Mouse (Mus musculus) B cell, adult 2 months (primary cell): ENCODE results near the gene Entpd1.
A peak's percentile ranks its signal among the peaks of the same experiment; 100 is the strongest.
"Not testable (repeated sequence)": the region's sequence is repeated elsewhere in the genome, so short reads cannot be mapped to it uniquely, and the experiment has no call there.

Experiments
- DNase-seq, 2 experiments: peaks; one replicate each; pipeline ENCODE4 v3.0.0; 2022

Entpd1 gene

DNA sequence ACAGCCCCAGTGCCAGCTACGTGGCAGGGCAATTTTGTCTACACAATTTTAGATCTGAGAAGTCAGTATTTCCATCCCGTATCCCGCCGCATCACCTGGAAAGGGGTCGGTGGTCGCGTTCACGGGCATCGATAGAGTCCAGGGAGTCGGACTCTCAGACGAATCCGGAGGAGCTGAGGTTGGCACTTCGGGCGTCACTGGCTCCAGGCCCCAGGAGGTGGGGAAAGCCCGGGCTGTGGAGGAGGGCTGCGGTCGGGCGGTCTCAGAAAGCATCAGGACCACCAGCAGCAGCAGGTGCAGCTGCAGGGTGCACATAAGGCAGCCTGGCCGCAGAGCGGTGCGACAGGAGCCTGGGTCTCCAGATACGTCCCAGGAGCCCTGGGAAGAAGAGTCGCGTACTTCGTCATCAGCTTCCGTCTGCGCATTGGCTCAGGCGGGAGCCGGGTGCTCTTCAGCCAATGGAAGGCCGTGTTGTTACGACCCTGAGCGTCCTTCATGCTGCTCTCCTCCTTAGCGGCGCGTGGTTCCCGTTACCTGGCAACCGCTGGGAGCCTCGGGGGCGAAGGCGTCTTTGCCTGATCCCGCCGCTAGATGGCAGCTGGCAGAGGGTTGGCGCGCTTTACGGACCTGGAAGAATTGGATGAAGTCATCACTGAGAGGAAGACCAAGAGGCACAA, at the start of gene Entpd1, which contains the start of gene Tctn3:
TSS of gene Entpd1 (plus strand) at position 537 of the 677 bp plus-strand sequence.
TSS of gene Tctn3 (minus strand) at position 404 of the 677 bp plus-strand sequence.
- DNase-seq = peak; percentile 94 to 95

DNA sequence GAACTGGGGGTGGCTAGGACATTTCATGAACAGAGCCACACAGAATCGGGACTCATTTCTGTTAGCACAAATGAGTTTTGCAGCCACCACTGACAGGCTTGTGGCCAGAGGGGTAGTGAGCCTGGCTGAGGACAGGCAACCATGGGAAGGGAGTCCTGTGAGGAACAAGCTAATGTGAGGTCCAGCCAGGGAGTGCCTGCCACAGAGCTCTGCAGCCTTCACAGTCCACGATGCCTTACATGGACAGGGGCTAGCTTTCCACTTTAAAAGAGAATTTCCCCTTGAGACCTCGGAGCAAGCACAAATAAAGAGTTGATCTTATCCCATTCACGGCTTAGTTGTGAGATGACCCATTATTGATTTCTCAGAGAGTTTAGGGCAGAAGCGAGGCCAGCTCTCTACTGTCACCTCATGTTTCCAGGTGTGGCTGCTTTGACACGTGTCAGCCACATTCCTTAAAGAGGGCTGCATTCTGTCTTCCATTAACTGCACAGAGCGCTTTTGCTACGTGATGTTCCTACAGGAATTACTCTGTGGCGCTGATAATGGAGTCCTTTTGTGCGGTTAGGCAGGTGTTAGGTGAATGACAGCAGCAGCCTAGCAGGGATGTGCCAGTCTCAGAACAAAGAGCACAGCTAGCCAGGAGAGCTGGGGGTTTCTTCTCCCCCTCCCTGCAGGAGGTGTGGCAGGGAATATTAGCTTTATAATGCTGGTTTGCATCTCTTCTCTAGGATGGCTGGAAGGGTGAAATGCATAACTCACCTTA, 48.1 kb upstream of the Entpd1 start:
- DNase-seq = no peak

DNA sequence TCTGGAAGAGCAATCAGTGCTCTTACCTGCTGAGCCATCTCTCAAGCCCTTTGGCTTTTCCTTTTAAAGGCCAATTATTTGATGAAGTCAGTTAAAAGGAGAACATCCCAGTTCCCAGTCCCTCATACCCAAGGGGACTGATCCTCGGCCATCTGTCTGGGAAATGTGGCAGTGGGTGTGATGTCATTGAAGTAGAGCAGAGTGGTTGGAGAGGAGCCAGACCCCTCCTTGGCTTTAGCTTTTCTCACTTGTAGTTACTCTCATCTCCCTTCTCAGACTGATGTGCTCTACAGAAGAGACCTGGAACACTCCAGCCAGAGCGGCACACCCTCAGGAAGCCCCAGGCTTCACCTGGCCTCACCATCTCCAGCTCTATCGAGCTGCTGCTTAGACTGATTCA, 44.5 kb upstream of the Entpd1 start:
- DNase-seq = no peak

DNA sequence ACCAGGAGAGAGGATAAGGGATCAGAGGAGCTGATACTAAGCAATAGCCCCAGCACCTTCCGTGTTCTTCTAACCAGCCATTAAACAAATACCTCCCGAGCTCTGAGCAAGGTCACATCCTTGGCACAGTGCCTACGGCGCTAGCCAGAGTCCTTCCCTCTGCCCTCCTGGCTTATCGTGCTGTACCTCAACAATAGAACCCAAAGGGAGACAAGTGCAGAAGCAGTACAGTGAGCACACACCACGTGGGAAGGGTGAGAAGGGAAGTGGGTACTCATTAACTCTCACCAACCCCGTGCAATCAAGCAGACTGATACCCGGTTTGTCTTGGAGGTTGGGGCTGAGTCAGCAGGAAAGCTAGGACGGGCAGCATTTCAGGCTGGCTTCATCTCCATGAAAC, 41.4 kb upstream of the Entpd1 start:
- no peak for DNase-seq

DNA sequence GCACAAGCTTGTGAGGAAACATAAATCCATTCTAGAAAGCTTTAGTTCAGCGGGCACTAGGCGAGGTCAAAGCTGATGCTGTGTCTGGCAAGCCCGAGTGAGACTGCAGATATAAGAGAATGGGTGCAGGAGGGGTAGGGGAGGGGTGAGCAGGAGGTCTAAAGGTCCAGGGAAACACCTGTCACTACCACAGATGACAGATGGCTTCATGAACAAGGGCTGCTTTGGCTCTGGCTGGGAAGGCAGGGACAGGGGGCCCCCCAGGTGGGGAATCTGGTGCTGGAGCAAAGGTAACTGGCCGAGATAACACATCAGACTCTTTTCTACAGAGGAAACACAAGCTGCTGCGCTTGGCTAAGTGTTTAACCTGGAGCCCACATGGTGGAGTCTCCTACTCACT, 36.7 kb upstream of the Entpd1 start:
- no peak for DNase-seq

DNA sequence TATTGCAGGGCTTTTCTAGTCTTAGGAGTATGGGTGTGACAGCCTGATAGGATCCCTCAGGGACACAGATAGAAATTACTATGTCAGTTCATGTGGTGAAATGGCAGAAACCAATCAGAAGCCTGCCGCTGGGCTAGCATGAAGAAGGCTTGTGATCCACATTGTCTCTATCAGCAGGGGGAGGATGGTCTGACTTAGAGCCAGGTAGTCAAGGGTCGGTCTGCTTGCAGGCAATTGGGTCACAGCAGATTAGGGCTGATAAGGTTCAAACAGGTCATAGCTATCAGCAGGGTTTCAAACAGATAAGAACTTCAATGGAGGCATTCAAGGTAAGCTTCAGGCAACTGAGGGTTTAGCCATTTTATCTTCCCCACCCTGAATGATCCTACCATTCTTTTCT, 31.3 kb upstream of the Entpd1 start:
- DNase-seq = no peak

DNA sequence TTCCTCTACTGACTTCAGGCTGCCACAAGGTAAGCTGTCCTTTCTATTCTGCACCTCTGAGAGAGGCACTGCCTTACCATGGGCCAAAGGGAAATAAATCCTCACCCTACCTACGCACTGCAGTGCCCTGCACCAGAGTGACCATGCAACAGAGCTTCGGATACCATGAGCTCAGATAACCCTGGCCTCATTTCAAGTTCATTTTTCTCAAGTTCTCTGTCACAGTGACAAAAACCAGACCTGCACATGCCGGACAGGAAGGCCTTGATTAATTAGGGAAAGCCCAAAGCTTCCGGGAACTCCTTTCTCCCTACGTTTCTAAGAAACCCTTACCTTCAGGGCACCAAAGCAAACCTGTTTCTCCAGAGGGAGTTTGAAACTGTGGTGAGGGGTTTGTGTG, 30.5 kb upstream of the Entpd1 start:
- no peak for DNase-seq

DNA sequence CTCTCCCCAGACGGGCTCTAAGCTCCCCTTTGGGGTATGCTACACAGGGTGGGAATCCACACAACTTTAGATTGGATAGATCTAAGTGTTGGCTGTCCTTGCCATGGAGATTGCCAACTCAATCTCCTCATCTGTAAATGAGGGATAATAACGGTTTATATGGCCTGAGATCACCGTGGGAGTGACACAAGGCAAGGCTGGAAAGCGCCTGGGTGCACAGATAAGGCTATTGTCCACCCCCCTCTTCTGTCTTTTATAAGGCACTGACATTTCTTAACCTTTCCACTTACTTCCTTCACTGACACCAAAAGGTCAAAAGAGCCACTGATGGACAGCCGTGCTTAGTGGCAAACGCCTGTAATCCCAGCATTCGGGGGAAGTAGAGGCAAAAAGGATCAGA, 25.3 kb upstream of the Entpd1 start:
- no peak for DNase-seq

DNA sequence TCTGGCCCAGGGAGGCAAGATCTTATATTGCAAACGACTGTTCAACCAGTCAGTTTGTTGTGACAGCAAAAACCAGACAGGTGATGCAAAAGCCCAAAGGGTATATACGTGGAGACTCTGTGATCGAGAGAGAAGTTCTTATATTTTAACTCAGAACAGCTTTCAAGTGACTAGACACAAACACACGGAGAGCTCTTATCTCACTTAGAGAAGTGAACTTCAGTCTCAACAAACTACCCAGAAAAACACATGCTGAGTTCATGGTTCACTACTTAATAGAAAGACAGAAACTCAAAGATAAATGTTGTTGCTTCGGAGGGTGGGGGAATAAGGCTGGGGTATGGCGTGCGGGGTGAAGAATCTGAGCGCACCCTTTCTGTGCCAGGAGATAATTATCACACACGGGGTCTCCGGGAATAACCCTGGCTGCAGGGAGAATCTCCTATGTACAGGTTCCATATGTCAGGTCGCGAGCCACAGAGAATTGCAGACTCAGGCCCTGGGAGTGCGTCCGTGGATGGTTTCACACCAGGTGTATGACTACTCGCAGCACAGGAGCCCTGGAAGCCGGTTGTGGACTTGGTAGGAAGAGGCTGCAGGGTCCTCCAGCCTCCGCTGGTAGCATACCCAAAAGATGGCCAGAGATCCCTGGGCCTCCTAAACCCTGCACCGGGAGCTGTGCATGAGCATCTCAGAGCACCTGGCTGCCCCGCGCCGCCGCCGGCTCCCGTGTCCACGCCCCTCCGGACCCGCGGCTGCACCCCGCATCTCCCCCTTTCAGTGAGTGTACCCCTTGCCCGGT, 24.5 kb upstream of the Entpd1 start:
- no peak for DNase-seq

DNA sequence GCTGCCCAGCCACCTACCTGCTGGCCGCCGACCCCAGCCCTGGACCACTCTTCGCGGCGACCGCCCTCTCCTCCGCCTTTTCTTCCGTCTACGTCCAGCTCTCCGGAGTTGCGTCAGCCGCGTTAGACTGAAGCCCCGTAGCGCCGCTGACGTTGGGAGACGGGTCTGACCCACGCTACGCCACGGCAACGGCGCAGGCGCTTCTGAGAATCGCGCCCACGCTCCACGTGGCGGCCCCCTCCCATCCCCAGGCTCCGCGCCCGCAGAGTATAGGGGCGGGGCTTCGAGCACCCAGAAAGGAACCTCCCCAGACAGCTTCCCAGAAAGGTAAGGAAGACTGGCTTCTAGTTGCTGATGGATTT, 23.9 kb upstream of the Entpd1 start, which contains the start of gene Aldh18a1:
TSS of gene Aldh18a1 (minus strand) at position 171 of the 362 bp plus-strand sequence.
- DNase-seq = peak; percentile 96 to 97

DNA sequence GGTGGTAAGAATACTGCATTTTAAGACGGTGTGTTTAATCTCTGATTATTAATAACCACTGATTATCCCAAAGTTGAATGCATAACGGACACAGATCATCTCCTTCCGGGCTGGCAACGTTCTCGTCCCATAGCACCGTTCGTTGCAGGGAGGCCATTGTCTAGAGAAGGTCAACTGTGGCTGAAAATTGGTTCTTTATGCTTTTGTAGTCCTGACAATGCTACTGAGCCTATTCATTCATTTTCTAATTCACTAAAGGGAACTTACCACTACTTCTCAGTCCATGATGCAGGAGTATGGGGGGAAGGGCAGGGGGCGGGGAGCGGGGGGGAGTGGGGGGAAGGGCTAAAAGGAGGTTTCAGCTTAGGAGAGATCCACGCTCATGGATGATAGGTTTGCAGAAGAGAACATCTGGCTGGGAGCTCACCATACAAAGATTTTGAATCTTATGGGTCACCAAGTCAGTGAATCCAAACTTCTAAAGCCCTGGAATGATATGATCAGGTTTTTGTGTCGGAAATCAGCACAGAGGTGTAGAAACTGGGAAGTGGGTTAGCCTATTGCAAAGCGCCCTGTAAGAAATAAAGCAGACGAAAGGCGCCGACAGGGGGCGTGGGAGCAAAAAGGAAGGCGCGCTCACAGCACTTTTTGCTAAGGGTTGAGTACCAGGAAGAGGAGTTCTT, 23.2 kb upstream of the Entpd1 start:
- peak; percentile 94 to 96 for DNase-seq

DNA sequence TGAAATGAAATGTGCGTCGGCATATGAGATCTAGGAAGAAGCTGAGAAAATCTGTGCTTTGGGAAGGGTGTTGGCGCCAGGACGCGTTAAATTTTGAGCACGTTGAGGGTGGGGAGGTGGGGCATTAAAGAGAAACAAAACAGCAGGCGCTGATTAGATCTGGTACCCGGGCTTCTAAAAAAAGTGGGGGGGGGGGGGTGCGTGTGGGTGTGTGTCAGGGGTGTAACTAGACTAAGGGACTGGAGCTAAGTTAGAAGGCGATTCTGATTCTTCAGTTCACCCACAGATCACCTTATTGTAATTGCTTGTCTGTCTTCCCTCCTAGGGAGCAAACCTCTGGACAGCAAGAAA, 22.7 kb upstream of the Entpd1 start:
- DNase-seq = no peak

DNA sequence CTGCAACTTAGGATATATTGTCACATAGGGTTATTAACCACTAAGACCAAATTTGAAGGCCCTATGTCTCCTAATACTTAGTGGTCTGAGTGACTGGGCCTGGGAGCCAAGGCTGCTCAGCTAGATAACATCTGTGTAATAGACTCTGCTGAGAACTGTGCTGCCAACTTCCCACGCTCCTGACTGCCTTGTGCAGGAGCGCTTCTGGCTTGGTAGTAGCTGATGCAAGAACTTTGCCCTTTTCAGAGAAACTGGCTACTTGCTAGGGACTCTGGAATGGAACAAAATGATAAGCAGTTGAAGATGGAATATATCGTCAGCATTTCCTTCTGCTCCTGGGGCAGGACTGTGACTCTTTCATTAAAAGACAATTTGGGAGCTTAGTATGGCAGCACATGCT, 16.9 kb upstream of the Entpd1 start:
- DNase-seq = no peak

DNA sequence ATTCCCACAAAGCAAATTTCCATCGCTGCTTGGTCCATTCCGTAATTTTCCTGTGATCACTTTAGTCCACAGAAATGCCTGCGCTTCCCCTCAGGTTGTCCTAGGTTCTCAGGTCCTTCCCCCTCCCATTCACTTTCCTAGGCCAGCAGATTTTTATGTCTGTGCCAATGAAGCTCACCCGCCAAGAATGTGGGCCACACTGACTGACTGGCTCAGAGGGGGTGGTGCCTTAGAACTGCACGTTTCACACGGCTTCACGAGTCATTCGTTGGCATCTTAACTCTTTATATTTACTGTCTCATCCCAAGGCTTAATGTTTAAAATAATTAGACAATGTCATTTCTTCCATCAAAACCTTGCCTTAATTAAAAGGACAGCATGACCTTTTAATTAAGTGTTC, 16.3 kb upstream of the Entpd1 start:
- DNase-seq = no peak

DNA sequence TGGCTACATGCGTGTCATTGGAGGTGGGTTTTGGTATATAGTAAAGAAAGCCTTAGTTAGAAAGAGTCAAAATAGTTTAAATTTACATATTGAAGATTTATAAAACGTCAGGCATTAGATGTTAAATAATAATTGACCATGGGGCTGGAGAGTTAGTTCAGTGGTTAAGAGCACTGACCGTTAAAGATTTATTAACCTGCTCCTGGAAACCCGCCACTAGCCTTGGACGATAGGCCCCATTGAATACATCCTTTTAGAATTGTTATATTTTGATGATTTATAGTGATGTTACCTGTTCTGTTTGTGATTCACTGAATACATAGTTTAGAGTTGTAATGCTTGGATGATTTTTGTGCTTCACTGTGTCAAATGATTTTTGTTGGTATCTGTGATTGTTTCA, 11.3 kb upstream of the Entpd1 start:
- DNase-seq = not testable (repeated sequence)

DNA sequence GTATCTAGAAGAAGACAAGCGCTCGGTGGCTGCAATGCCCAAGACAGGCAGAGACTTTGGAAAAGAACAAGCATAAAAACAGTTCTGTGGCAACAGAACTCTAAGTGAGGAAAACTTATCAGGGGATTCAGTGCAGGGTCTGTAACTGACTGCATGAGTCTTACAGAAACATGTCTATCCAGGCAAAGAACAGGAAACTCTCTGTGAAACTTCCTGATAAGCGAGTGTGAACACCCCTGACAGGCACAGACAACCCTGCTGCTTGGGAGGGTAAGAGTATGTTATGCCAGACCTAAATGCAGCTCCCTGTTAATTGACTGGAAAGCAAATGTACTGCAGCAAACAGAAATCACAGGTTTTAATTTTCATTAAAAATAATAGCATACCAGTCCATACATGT, 10.3 kb upstream of the Entpd1 start:
- no peak for DNase-seq

DNA sequence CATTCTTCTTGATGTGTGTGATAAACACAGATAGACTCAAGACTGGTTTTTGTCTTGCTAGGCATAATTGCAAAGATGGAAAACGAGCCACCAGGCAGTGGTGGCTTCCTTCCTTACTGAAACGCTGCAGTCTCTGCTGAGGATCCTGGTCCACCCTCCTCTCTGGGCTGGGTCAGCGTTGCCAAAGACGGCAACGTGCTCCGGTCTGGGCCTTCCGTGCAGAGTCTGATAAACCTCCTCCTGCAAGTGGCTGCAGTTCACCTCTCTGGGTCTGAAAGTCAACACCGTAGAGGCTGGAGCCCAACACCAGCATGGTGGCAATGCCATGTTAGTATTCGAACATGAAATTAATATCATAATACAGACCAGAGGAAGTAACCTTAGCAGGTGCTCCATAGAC, 7.0 kb upstream of the Entpd1 start:
- DNase-seq = no peak

DNA sequence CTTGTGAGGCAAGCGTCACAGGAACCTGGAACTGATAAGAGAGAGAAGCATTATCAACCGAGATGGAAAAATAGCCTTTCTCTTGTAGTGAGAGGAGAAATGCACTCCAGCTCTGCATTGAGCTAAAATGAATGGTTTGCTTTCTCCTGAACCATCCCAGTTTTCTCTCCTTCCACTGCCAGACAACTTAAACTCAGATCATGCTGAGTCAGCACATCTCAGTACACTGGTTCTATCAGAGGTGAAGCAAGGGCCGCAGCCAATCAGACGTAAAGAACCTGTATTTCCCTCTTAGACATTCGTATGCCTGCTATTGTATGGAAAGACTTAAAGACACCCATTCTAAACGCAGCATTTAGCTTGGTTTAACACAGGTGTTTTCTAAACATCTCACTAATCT, 4.5 kb upstream of the Entpd1 start:
- DNase-seq = no peak

DNA sequence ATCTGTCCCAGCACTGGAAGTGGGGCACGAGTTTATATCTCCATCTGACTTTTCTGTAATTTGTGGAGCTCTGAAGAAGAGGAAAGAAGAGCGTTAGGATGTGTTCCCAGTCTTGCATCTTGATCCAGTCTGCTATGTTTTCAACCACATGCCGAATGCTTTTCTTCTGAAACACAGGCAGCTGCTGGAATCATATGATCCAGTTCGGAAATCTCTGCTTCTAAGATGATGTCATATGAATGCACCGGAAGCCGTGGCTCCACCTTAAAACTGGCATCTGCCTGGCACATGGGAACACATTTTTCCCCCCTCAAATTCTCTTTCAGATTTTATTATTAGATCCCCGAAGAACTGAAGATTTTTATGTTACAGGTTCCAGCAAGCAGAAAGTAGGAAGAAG, 2.6 kb downstream of the Entpd1 start:
- DNase-seq = no peak

DNA sequence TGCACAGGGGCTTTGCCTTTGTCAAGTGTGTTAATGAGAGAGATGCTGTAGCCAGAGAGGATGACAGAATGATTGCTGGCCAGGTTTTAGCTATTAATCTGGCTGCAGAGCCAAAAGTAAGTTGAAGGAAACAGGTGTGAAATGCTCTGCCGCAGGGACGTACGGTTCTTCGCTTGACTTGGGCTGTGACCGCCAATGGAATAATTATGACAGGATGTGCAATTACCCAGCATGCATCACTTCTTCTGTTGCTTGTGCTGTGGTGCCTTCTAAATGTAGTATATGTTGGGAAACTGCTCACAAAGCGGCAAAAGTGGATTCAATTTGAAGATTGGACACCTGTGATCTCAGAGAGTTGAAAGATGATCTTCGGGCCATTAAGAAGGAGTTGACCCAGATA, 3.9 kb downstream of the Entpd1 start:
- peak; percentile 50 to 56 for DNase-seq

DNA sequence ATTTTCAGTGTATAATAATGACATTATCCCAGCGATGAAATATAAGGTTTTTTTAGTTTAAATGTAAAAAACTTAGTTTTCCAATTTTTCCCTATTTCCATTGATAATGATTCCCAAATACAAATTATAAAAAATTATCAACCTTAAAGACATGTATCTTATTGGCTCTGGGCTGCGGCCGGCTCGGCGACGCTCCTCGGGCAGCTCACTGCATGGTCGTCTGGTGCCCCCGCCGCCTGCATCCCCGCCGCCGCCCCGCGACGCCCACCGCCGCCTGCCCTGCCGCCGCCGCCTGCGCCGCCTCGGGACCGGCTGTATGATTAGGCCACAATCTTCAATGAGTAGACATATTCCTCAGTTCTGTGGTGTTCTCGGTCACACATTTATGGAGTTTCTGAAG, 9.4 kb downstream of the Entpd1 start:
- not testable (repeated sequence) for DNase-seq

DNA sequence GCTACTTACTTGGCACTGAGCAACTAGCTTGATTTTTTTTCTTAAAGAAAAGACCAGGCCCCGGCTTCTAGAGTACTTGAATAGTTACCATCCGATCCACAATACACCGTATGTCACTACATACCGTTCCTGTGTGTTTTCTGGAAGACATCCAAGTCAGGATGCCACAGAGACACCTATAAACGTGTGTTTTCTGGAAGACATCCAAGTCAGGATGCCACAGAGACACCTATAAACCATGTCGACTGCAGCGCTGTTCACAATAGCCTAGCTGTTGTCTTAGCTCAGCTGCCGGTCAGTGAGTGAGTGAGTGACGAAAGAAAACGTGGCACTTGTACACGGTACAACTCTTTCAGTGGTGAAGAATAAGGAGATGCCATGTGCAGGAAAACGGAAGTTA, 13.8 kb downstream of the Entpd1 start:
- DNase-seq = no peak

DNA sequence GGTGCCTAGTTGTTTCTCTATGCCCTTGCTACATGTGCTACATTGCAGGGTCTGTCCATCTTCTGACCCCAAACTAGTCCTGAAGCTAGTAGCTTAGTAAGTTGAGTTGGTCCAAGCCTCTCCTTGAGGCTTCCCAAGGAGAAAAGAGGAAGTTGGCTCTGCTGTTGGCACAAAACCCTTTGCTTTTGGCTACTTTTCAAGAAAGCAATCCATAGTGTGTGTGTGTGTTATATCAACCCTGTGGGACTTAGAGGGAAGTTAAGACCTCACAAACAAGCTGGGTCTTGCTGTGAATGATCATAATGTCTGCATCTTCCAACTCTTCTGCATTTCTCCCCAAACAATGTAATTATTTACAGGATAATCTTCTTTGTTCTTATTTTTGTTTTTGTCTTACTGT, 16.8 kb downstream of the Entpd1 start:
- DNase-seq = no peak
